Mouse (Mus musculus) forelimb bud, embryonic 11.5 days (tissue): Measurements from ENCODE around the gene Fam19a3.

Source experiments
- DNase-seq: peaks from one replicate; pipeline ENCODE4 v3.0.0-alpha.2; 2012; ENCODE audit warnings: low read depth, low spot score

Gene Fam19a3

GRCm38 (mm10) chr3:104792360-104793270, 11.0 kb upstream of the Fam19a3 start:
- no peak for DNase-seq

GRCm38 (mm10) chr3:104791671-104792070, 10.0 kb upstream of the Fam19a3 start:
- no peak for DNase-seq

- no peak for DNase-seq
These were observed 9.4 kb upstream of the Fam19a3 start for GRCm38 (mm10) chr3:104791017-104791416.

GRCm38 (mm10) chr3:104790401-104790937, 8.8 kb upstream of the Fam19a3 start:
- peak; percentile 73 for DNase-seq

- DNase-seq: no peak
These were observed 8.2 kb upstream of the Fam19a3 start for GRCm38 (mm10) chr3:104789822-104790221.

GRCm38 (mm10) chr3:104789312-104789605, 7.6 kb upstream of the Fam19a3 start:
- no peak for DNase-seq

GRCm38 (mm10) chr3:104788561-104789311, 7.1 kb upstream of the Fam19a3 start:
- DNase-seq: peak; percentile 85

GRCm38 (mm10) chr3:104788075-104788474, 6.4 kb upstream of the Fam19a3 start, which contains the start of gene Rhoc:
TSS of gene Rhoc (plus strand) at chr3:104788375.
- no peak for DNase-seq

- no peak for DNase-seq
These were observed 3.6 kb upstream of the Fam19a3 start for GRCm38 (mm10) chr3:104785284-104785683.

- DNase-seq: no peak
These were observed 2.4 kb upstream of the Fam19a3 start for GRCm38 (mm10) chr3:104783971-104784500.

- DNase-seq: no peak
These were observed 531 bp upstream of the Fam19a3 start for GRCm38 (mm10) chr3:104782061-104782681.

- DNase-seq: peak; percentile 48
These were observed 849 bp downstream of the Fam19a3 start, which contains the start of gene Ppm1j for GRCm38 (mm10) chr3:104780561-104781420. TSS of gene Ppm1j (plus strand) at chr3:104781056.

- peak; percentile 85 for DNase-seq
These were observed 1.7 kb downstream of the Fam19a3 start for GRCm38 (mm10) chr3:104779949-104780348.

- DNase-seq: peak; percentile 66
These were observed 4.3 kb downstream of the Fam19a3 start for GRCm38 (mm10) chr3:104777342-104777741.

GRCm38 (mm10) chr3:104773301-104773700, 8.3 kb downstream of the Fam19a3 start:
- no peak for DNase-seq

GRCm38 (mm10) chr3:104771460-104771859, 10.2 kb downstream of the Fam19a3 start:
- DNase-seq: no peak

- peak; percentile 83 for DNase-seq
These were observed 10.7 kb downstream of the Fam19a3 start for GRCm38 (mm10) chr3:104770918-104771317.

- no peak for DNase-seq
These were observed 11.6 kb downstream of the Fam19a3 start for GRCm38 (mm10) chr3:104770035-104770434.

GRCm38 (mm10) chr3:104769135-104769534, 12.5 kb downstream of the Fam19a3 start:
- DNase-seq: no peak

- no peak for DNase-seq
These were observed 13.9 kb downstream of the Fam19a3 start for GRCm38 (mm10) chr3:104767716-104768115.

GRCm38 (mm10) chr3:104767141-104767540, 14.5 kb downstream of the Fam19a3 start:
- no peak for DNase-seq
